Comparison of ENCODE assay signal across 8 mouse cellular contexts in the genomic region with DNA sequence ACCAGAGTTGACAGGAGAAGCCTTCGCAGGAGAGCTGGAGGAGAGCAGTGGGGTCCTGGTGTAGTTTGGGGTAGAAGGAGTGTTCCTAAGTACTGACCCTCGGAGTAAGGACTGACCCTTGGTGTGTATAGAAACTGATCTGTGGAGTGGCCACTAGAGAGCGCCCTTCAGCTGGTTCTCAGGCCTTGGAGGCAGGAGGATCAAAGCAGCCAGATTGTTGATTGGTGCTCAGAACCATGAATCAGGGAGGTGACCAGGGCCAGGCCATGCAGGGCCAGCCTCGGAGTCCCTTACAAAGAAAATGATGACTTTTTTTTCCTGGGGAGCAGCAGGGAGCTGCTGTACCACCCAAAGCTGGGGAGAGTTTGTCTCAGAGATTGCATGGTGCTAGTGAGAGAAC. TPM values are rescaled to one million over a fixed set of nuclear protein-coding genes. Genes with fewer than 3 reads are reported as not detected.
A peak's percentile ranks its signal among the peaks of the same experiment; 100 is the strongest.
DNase-seq lines count a peak whose midpoint lies in the region; ATAC-seq lines count a peak whose summit lies in the region.
"Had no signal": no experiment of that assay in that cellular context is flagged by ENCODE, and none has a peak within 500 bp of the region (broad histone marks: within the 10 kb centered on the region; RNA-seq: fewer than 3 reads in every experiment).

No protein-coding gene starts in this region.

- H3K27ac ChIP-seq in limb, embryonic 11.5 days (replicated peaks; ENCODE audit: low read depth, low read length) = no peak overlapping the region
- H3K27ac ChIP-seq in neural tube, embryonic 13.5 days (replicated peaks) = no peak overlapping the region
- H3K27ac ChIP-seq: neural tube, embryonic 12.5 days had no signal

- no peaks in the 10 kb centered on the region for H3K27me3 ChIP-seq in limb, embryonic 11.5 days (ENCODE audit: control insufficient read depth, insufficient read depth, low read length)
- no peaks in the 10 kb centered on the region for H3K27me3 ChIP-seq in neural tube, embryonic 13.5 days
- H3K27me3 ChIP-seq: neural tube, embryonic 12.5 days had no signal

- no peaks in the 10 kb centered on the region for H3K9me3 ChIP-seq in limb, embryonic 11.5 days (ENCODE audit: control insufficient read depth, low read length)
- H3K9me3 ChIP-seq in neural tube, embryonic 13.5 days = no peaks in the 10 kb centered on the region
- H3K9me3 ChIP-seq: neural tube, embryonic 12.5 days had no signal

- WGBS in limb, embryonic 11.5 days = 14% methylated on average over 4 of the region's 4 CpGs
- WGBS in neural tube, embryonic 13.5 days = 12% methylated on average over 4 of the region's 4 CpGs

- no peak overlapping the region for H3K4me2 ChIP-seq in limb, embryonic 11.5 days (ENCODE audit: low read depth, severe bottlenecking)
- no peak overlapping the region for H3K4me2 ChIP-seq in neural tube, embryonic 13.5 days
- H3K4me2 ChIP-seq: neural tube, embryonic 12.5 days had no signal

- no peaks in the 10 kb centered on the region; the same call in 1 of the 2 replicates for H3K36me3 ChIP-seq in limb, embryonic 11.5 days (ENCODE audit: control insufficient read depth, insufficient read depth, low read length)
- peaks cover 53% of the 10 kb centered on the region for H3K36me3 ChIP-seq in neural tube, embryonic 13.5 days

- peak; percentile 28 for DNase-seq in ovary, postnatal 36 days (ENCODE audit: low spot score)
- DNase-seq in ovary, adult 18-20 months (ENCODE audit: low spot score) = no peak
- peak; percentile 62 for DNase-seq in R1 (ENCODE audit: low read depth, low spot score)
- DNase-seq in cerebellum, adult 9-11 months = peak; percentile 49
- DNase-seq in gastrocnemius, postnatal 25 days = peak; percentile 15
- DNase-seq in limb, embryonic 11.5 days (ENCODE audit: low spot score) = peak; percentile 71

- no peaks in the 10 kb centered on the region for H3K4me1 ChIP-seq in limb, embryonic 11.5 days (ENCODE audit: control insufficient read depth, insufficient read depth, low read length)
- no peaks in the 10 kb centered on the region for H3K4me1 ChIP-seq in neural tube, embryonic 13.5 days (replicated peaks)
- H3K4me1 ChIP-seq: neural tube, embryonic 12.5 days had no signal

- no peak for ATAC-seq in limb, embryonic 11.5 days (ENCODE audit: insufficient number of reproducible peaks, low FRiP score, low TSS enrichment, low read depth)
- 0 out of 2 replicates have a peak, but pooled peaks have one; percentile 43 for ATAC-seq in neural tube, embryonic 13.5 days (ENCODE audit: low read depth)

- H3K9ac ChIP-seq in limb, embryonic 11.5 days (ENCODE audit: low read length) = no peak overlapping the region
- no peak overlapping the region for H3K9ac ChIP-seq in neural tube, embryonic 13.5 days
- H3K9ac ChIP-seq: neural tube, embryonic 12.5 days had no signal

- H3K4me3 ChIP-seq in limb, embryonic 11.5 days (ENCODE audit: low read depth, low read length) = no peak overlapping the region
- no peak overlapping the region for H3K4me3 ChIP-seq in neural tube, embryonic 13.5 days
- H3K4me3 ChIP-seq: neural tube, embryonic 12.5 days had no signal

RNA-seq across cellular contexts. Expression of a gene that starts 6.4 kb away (rescaled TPM):
- 1 to 10 TPM; 1.1 to 1.9 TPM for total RNA-seq in gastrocnemius, postnatal 25 days (2021)
- polyA plus RNA-seq in limb, embryonic 11.5 days (2014; fragmentation: Nextera tagmentation; extraction: Ambion mirVana) = 0.13 and 0.28 TPM in 2 replicates
- 1.8 and 2.4 TPM in 2 replicates for polyA plus RNA-seq in neural tube, embryonic 13.5 days (2015; fragmentation: Nextera tagmentation; extraction: Ambion mirVana)
